1 mouse cellular context compared by ENCODE assay signal in genomic region chr7:5085512-5085911, GRCm38 (mm10).
A peak's percentile ranks its signal among the peaks of the same experiment; 100 is the strongest.
TF ChIP-seq lines count a peak whose summit lies in the region.

No protein-coding gene starts in this region.

TF ChIP-seq in MEL, 35 proteins besides CTCF, POLR2A, EP300 and RAD21 (continued from another document):
- no peak for TF ChIP-seq HCFC1 (IDR thresholded peaks at IDR 0.05; ENCODE audit: low read depth, low read length)
- no peak for TF ChIP-seq TCF12 (IDR thresholded peaks at IDR 0.05; ENCODE audit: low read depth, low read length)
- no peak for TF ChIP-seq ZMIZ1 (IDR thresholded peaks at IDR 0.05; ENCODE audit: low read depth, low read length)
- TF ChIP-seq ELF1 (IDR thresholded peaks at IDR 0.05; ENCODE audit: low read depth, low read length) = no peak
- no peak for TF ChIP-seq CHD1 (IDR thresholded peaks at IDR 0.05; ENCODE audit: low read depth, low read length)
- TF ChIP-seq ETS1 (IDR thresholded peaks at IDR 0.05; ENCODE audit: low read depth, low read length) = no peak
- no peak for TF ChIP-seq MAZ (IDR thresholded peaks at IDR 0.05; ENCODE audit: low read depth, low read length)
- TF ChIP-seq MEF2A (IDR thresholded peaks at IDR 0.05; ENCODE audit: extremely low read depth, insufficient replicate concordance, low read depth, low read length, poor library complexity, severe bottlenecking) = no peak
- TF ChIP-seq GATA1 (IDR thresholded peaks at IDR 0.05; ENCODE audit: low read depth, low read length) = peak; percentile 68
- no peak for TF ChIP-seq E2F4 (IDR thresholded peaks at IDR 0.05; ENCODE audit: borderline replicate concordance, low read depth, low read length)
- TF ChIP-seq UBTF (IDR thresholded peaks at IDR 0.05; ENCODE audit: borderline replicate concordance, insufficient read depth, low read depth, low read length) = no peak
